Mouse (Mus musculus) lung, adult 2 months (tissue): ENCODE results near the gene Faap20.

ENCODE experiments used
- CTCF ChIP-seq: fragments of 200-500 bp; IDR thresholded peaks from 2 replicates; pipeline ENCODE4 v1.5.1; 2011; ENCODE audit warnings: mild to moderate bottlenecking, low read length, control low read depth; ENCODE audit not compliant: insufficient read depth
- POLR2A ChIP-seq: fragments of 200-500 bp; IDR thresholded peaks from 2 replicates; pipeline ENCODE4 v1.6.1; 2011; ENCODE audit warnings: low read depth, mild to moderate bottlenecking, control low read depth, low read length, borderline replicate concordance; ENCODE audit errors: extremely low read depth

- no peak for TF ChIP-seq POLR2A
- no peak for TF ChIP-seq CTCF
These were observed 40.5 kb upstream of the Faap20 start for GRCm38 (mm10) chr4:155209079-155209478.
